Mouse (Mus musculus): ENCODE results near the gene Trim61.

DNA sequence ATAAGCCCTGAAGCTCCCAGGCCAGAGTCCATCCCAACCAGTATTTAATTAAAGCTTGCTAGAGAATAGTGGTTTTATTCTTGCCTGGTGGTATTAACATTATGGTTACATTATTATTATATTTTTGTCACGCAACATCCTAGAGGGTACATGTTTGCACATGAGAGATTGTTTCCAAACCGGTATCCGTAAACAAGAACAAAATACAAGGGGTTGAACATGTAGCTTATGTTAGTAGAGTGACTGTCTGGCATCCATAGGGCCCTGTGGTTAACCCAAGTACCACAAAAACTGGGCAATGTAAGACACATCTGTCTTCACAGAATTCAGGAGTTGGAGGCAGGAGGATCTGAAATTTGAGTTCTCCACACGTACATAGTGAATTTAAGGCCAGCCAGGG is 48.7 kb upstream of the Trim61 start:
- TF ChIP-seq CTCF (IDR thresholded peaks at IDR 0.05; ENCODE audit: low read depth, low read length) (no peak), POLR2A (IDR thresholded peaks at IDR 0.05; ENCODE audit: insufficient read depth, low read length) (no peak), EP300 (IDR thresholded peaks at IDR 0.05; ENCODE audit: insufficient read depth, low read depth, low read length) (no peak)

Measured in ES-Bruce4 (cell line).